Mouse (Mus musculus): ENCODE data around the gene Zmiz2.
"Not testable (repeated sequence)": the region's sequence is repeated elsewhere in the genome, so short reads cannot be mapped to it uniquely, and the experiment has no call there.

The Zmiz2 gene

GRCm38 (mm10) chr11:6388726-6389413 is at the start of gene Zmiz2:
Gene Zmiz2 (plus strand): TSS chr11:6389074.
- DNase-seq (ENCODE audit: low spot score in 2 of 2), result peak; percentile 94 to 97

- DNase-seq (ENCODE audit: low spot score in 2 of 2), result no peak
These were observed 42.9 kb upstream of the Zmiz2 start for GRCm38 (mm10) chr11:6345956-6346355.

GRCm38 (mm10) chr11:6346966-6347365 is 41.9 kb upstream of the Zmiz2 start:
- peak; percentile 26 to 60 for DNase-seq (ENCODE audit: low spot score in 2 of 2)

GRCm38 (mm10) chr11:6348681-6349200 is 40.1 kb upstream of the Zmiz2 start:
- no peak for DNase-seq (ENCODE audit: low spot score in 2 of 2)

GRCm38 (mm10) chr11:6349586-6349985 is 39.3 kb upstream of the Zmiz2 start:
- no peak for DNase-seq (ENCODE audit: low spot score in 2 of 2)

- DNase-seq (ENCODE audit: low spot score in 2 of 2), result no peak
These were observed 33.8 kb upstream of the Zmiz2 start for GRCm38 (mm10) chr11:6355106-6355505.

- no peak for DNase-seq (ENCODE audit: low spot score in 2 of 2)
These were observed 24.1 kb upstream of the Zmiz2 start for GRCm38 (mm10) chr11:6364581-6365275.

- DNase-seq (ENCODE audit: low spot score in 2 of 2), result peak; percentile 28 to 55
These were observed 23.0 kb upstream of the Zmiz2 start for GRCm38 (mm10) chr11:6365885-6366284.

- no peak for DNase-seq (ENCODE audit: low spot score in 2 of 2)
These were observed 22.4 kb upstream of the Zmiz2 start for GRCm38 (mm10) chr11:6366434-6366833.

GRCm38 (mm10) chr11:6367156-6367555 is 21.7 kb upstream of the Zmiz2 start:
- DNase-seq (ENCODE audit: low spot score in 2 of 2), result peak in 1 of 2 experiments; percentile 26

- not testable (repeated sequence) for DNase-seq (ENCODE audit: low spot score in 2 of 2)
These were observed 20.9 kb upstream of the Zmiz2 start for GRCm38 (mm10) chr11:6367986-6368385.

GRCm38 (mm10) chr11:6371376-6372155 is 17.3 kb upstream of the Zmiz2 start:
- DNase-seq (ENCODE audit: low spot score in 2 of 2), result no peak

GRCm38 (mm10) chr11:6372784-6373183 is 16.1 kb upstream of the Zmiz2 start:
- DNase-seq (ENCODE audit: low spot score in 2 of 2), result no peak

- DNase-seq (ENCODE audit: low spot score in 2 of 2), result no peak
These were observed 8.0 kb upstream of the Zmiz2 start for GRCm38 (mm10) chr11:6380916-6381315.

GRCm38 (mm10) chr11:6388126-6388725 is 648 bp upstream of the Zmiz2 start:
- no peak for DNase-seq (ENCODE audit: low spot score in 2 of 2)

- DNase-seq (ENCODE audit: low spot score in 2 of 2), result no peak
These were observed 628 bp downstream of the Zmiz2 start for GRCm38 (mm10) chr11:6389483-6389921.

GRCm38 (mm10) chr11:6390376-6391053 is 1.6 kb downstream of the Zmiz2 start:
- DNase-seq (ENCODE audit: low spot score in 2 of 2), result no peak

GRCm38 (mm10) chr11:6391516-6392276 is 2.8 kb downstream of the Zmiz2 start:
- DNase-seq (ENCODE audit: low spot score in 2 of 2), result no peak

- no peak for DNase-seq (ENCODE audit: low spot score in 2 of 2)
These were observed 4.0 kb downstream of the Zmiz2 start for GRCm38 (mm10) chr11:6392857-6393256.

- DNase-seq (ENCODE audit: low spot score in 2 of 2), result no peak
These were observed 5.0 kb downstream of the Zmiz2 start for GRCm38 (mm10) chr11:6393866-6394265.

Measured in urinary bladder, adult 18-20 months (tissue).